Mouse (Mus musculus): Measurements from ENCODE around the gene Gm26620.

DNA sequence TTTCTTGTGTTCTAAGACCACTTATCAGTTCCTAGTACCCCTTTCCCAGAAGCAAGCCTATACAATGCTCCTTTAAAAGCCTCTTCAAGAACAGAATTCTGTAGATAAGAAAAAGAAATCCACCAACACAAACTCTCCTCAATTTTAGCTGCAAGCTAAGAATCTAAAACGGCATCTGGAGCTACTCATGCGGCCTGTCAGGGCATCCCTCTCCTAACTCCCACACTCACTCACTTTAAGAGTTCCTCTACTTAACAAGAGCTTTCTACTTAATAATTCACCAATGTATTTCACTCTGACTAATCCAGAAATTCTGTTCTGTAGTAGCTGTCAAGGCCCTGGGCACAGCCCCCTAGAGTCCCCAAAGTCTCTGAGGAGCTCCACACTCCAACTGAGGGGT is 6.8 kb downstream of the Gm26620 start:
- TF ChIP-seq CTCF (IDR thresholded peaks at IDR 0.05; ENCODE audit: extremely low read depth, insufficient read depth, low read length) (no peak), POLR2A (IDR thresholded peaks at IDR 0.05; ENCODE audit: extremely low read depth, insufficient read depth, low read length) (no peak)
